ENCODE assay signal across 9 mouse cellular contexts in the genomic region with DNA sequence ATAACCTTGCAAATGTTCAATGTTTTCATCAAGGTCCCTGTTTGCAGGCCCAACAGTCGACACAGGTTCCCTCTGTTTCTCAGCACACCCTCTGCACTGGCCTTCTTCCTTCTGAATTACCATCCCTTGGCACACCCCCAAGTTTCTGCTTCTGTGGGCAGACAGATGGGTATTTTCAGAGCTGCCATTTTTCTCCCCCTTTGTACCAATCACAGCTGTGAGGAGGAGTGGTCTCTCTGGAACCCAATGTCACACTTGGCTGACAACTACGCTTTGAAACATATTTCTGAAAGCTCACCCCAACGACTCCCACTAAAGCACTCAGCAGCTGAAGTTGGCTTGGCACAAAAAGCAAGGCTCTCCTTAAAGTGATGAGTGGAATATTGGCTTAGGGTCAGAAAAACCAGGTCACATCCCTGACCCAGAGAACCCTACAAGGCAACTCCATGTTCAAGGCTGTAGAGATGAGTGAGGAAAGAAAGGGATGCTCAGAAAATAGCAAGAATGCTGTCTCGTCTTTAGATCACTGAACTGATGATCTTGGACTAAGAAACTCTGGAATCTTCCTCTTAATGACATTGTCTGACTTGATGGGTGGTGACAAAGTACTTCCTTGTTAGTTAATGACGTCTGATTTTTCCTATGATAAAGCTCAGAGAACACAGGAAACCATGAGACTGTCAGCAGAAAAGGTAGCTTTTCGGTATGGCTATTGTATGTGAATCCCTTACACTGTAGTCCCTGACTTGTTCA. TPM values are rescaled to one million over a fixed set of nuclear protein-coding genes. Genes with fewer than 3 reads are reported as not detected.
DNase-seq lines count a peak whose midpoint lies in the region; ATAC-seq and TF ChIP-seq lines count a peak whose summit lies in the region.
"Had no signal": no experiment of that assay in that cellular context is flagged by ENCODE, and none has a peak within 500 bp of the region (broad histone marks: within the 10 kb centered on the region; RNA-seq: fewer than 3 reads in every experiment).

No protein-coding gene starts in this region.

- no peak overlapping the region for H3K4me3 ChIP-seq in forebrain, embryonic 15.5 days
- H3K4me3 ChIP-seq in forebrain, embryonic 10.5 days: no peak overlapping the region
- H3K4me3 ChIP-seq in hindbrain, embryonic 15.5 days: no peak overlapping the region
- H3K4me3 ChIP-seq in stomach, postnatal 0 days (ENCODE audit: low read depth, low read length): no peak overlapping the region
- H3K4me3 ChIP-seq in liver, embryonic 12.5 days: no peak overlapping the region
- H3K4me3 ChIP-seq in liver, embryonic 11.5 days (ENCODE audit: low read depth, low read length): no peak overlapping the region

- 58% methylated on average over 6 of the region's 6 CpGs for WGBS in forebrain, embryonic 15.5 days
- WGBS in forebrain, embryonic 10.5 days: 90% methylated on average over 6 of the region's 6 CpGs
- WGBS in hindbrain, embryonic 15.5 days: 56% methylated on average over 6 of the region's 6 CpGs
- WGBS in stomach, postnatal 0 days: 70% methylated on average over 6 of the region's 6 CpGs
- 50% methylated on average over 6 of the region's 6 CpGs for WGBS in liver, embryonic 12.5 days (ENCODE audit: insufficient replicate concordance)
- WGBS in liver, embryonic 11.5 days: 71% methylated on average over 6 of the region's 6 CpGs

- H3K9ac ChIP-seq in forebrain, embryonic 15.5 days (replicated peaks): no peak overlapping the region
- H3K9ac ChIP-seq in hindbrain, embryonic 15.5 days: no peak overlapping the region
- H3K9ac ChIP-seq in stomach, postnatal 0 days (ENCODE audit: low read length): no peak overlapping the region
- H3K9ac ChIP-seq in liver, embryonic 12.5 days: no peak overlapping the region
- H3K9ac ChIP-seq in liver, embryonic 11.5 days (ENCODE audit: low read depth, low read length): no peak overlapping the region
- H3K9ac ChIP-seq: liver, embryonic 14.5 days had no signal

- peaks cover 4% of the 10 kb centered on the region; the same call in 1 of the 2 replicates for H3K36me3 ChIP-seq in forebrain, embryonic 15.5 days
- H3K36me3 ChIP-seq in forebrain, embryonic 10.5 days (replicated peaks): peaks cover 25% of the 10 kb centered on the region
- H3K36me3 ChIP-seq in hindbrain, embryonic 15.5 days: no peaks in the 10 kb centered on the region
- H3K36me3 ChIP-seq in stomach, postnatal 0 days (ENCODE audit: control insufficient read depth, insufficient read depth, low read length): no peaks in the 10 kb centered on the region
- no peaks in the 10 kb centered on the region for H3K36me3 ChIP-seq in liver, embryonic 12.5 days
- H3K36me3 ChIP-seq in liver, embryonic 11.5 days (ENCODE audit: control insufficient read depth, insufficient read depth, low read length): no peaks in the 10 kb centered on the region

- TF ChIP-seq CTCF in stomach, postnatal 0 days (IDR thresholded peaks at IDR 0.05; ENCODE audit: low read depth): no peak

- no peaks in the 10 kb centered on the region for H3K27me3 ChIP-seq in forebrain, embryonic 15.5 days
- no peaks in the 10 kb centered on the region for H3K27me3 ChIP-seq in forebrain, embryonic 10.5 days (ENCODE audit: poor library complexity, severe bottlenecking)
- H3K27me3 ChIP-seq in hindbrain, embryonic 15.5 days: no peaks in the 10 kb centered on the region
- H3K27me3 ChIP-seq in stomach, postnatal 0 days (ENCODE audit: control insufficient read depth, insufficient read depth, low read length): no peaks in the 10 kb centered on the region
- no peaks in the 10 kb centered on the region for H3K27me3 ChIP-seq in liver, embryonic 12.5 days (replicated peaks)
- no peaks in the 10 kb centered on the region for H3K27me3 ChIP-seq in liver, embryonic 11.5 days (replicated peaks; ENCODE audit: control insufficient read depth, insufficient read depth, low read length)

- peak; percentile 89 for ATAC-seq in forebrain, embryonic 15.5 days (replicated peaks)
- ATAC-seq in activated CD4-positive, CD25-positive, alpha-beta regulatory T cell, adult 4 months: peak; percentile 48
- ATAC-seq in hindbrain, embryonic 15.5 days (ENCODE audit: low FRiP score, low read depth): peak; percentile 75; the same call in 1 of the 2 replicates
- no peak for ATAC-seq in stomach, postnatal 0 days (ENCODE audit: low FRiP score, low TSS enrichment)
- no peak for ATAC-seq in liver, embryonic 12.5 days
- ATAC-seq in liver, embryonic 11.5 days (replicated peaks; ENCODE audit: low FRiP score): no peak

- H3K4me2 ChIP-seq in forebrain, embryonic 15.5 days (replicated peaks): no peak overlapping the region
- no peak overlapping the region for H3K4me2 ChIP-seq in hindbrain, embryonic 15.5 days
- no peak overlapping the region for H3K4me2 ChIP-seq in stomach, postnatal 0 days (replicated peaks; ENCODE audit: low read depth)
- no peak overlapping the region for H3K4me2 ChIP-seq in liver, embryonic 12.5 days
- no peak overlapping the region for H3K4me2 ChIP-seq in liver, embryonic 11.5 days

- H3K9me3 ChIP-seq in forebrain, embryonic 15.5 days: no peaks in the 10 kb centered on the region
- no peaks in the 10 kb centered on the region for H3K9me3 ChIP-seq in forebrain, embryonic 10.5 days
- no peaks in the 10 kb centered on the region for H3K9me3 ChIP-seq in hindbrain, embryonic 15.5 days
- H3K9me3 ChIP-seq in stomach, postnatal 0 days (ENCODE audit: control insufficient read depth, low read length): no peaks in the 10 kb centered on the region
- H3K9me3 ChIP-seq in liver, embryonic 12.5 days (replicated peaks): no peaks in the 10 kb centered on the region
- H3K9me3 ChIP-seq in liver, embryonic 11.5 days (ENCODE audit: control insufficient read depth, low read length): no peaks in the 10 kb centered on the region

- DNase-seq in forebrain, embryonic 10.5 days (ENCODE audit: extremely low spot score, low spot score): no peak
- DNase-seq in left cerebral cortex, postnatal 4 days: peak; percentile 85
- no peak for DNase-seq in stomach, postnatal 0 days (ENCODE audit: low spot score)
- no peak for DNase-seq in liver, embryonic 11.5 days (ENCODE audit: low spot score)

- H3K4me1 ChIP-seq in forebrain, embryonic 15.5 days: peaks cover 13% of the 10 kb centered on the region
- no peaks in the 10 kb centered on the region for H3K4me1 ChIP-seq in forebrain, embryonic 10.5 days
- no peaks in the 10 kb centered on the region for H3K4me1 ChIP-seq in hindbrain, embryonic 15.5 days (replicated peaks)
- no peaks in the 10 kb centered on the region for H3K4me1 ChIP-seq in stomach, postnatal 0 days (replicated peaks; ENCODE audit: control insufficient read depth, insufficient read depth)
- H3K4me1 ChIP-seq in liver, embryonic 12.5 days: no peaks in the 10 kb centered on the region
- no peaks in the 10 kb centered on the region for H3K4me1 ChIP-seq in liver, embryonic 11.5 days (replicated peaks; ENCODE audit: control insufficient read depth, insufficient read depth, low read length)

- H3K27ac ChIP-seq in forebrain, embryonic 15.5 days (replicated peaks): no peak overlapping the region; the same call in 1 of the 2 replicates
- H3K27ac ChIP-seq in forebrain, embryonic 10.5 days: no peak overlapping the region
- 0 out of 2 replicates have a peak overlapping the region, but pooled peaks have one; percentile 11 for H3K27ac ChIP-seq in hindbrain, embryonic 15.5 days (replicated peaks)
- no peak overlapping the region for H3K27ac ChIP-seq in stomach, postnatal 0 days (replicated peaks)
- no peak overlapping the region for H3K27ac ChIP-seq in liver, embryonic 12.5 days
- H3K27ac ChIP-seq in liver, embryonic 11.5 days (ENCODE audit: low read depth, low read length): no peak overlapping the region
- H3K27ac ChIP-seq: liver, embryonic 14.5 days had no signal

- intact Hi-C loops in left cerebral cortex, postnatal 4 days (cut with DNase I): no loop called here

- TF ChIP-seq EP300 in stomach, postnatal 0 days (optimal IDR thresholded peaks at IDR 0.05): no peak

RNA-seq across cellular contexts. Expression of gene Itgb8, which starts 31.7 kb away (rescaled TPM):
- polyA plus RNA-seq in forebrain, embryonic 15.5 days (2015; fragmentation: Nextera tagmentation; extraction: Ambion mirVana): 10.4 and 11.8 TPM in 2 replicates
- 11.9 and 13.0 TPM in 2 replicates for polyA plus RNA-seq in forebrain, embryonic 10.5 days (2016; fragmentation: Nextera tagmentation; extraction: Ambion mirVana)
- 10 to 100 TPM; 11.3 to 15.6 TPM for polyA plus RNA-seq in activated CD4-positive, CD25-positive, alpha-beta regulatory T cell, adult 4 months (2017; shearing (Covaris generic))
- polyA plus RNA-seq in hindbrain, embryonic 15.5 days (2015; fragmentation: Nextera tagmentation; extraction: Ambion mirVana): 9.9 and 11.1 TPM in 2 replicates
- 10 to 100 TPM; 31.4 to 31.6 TPM for total RNA-seq in left cerebral cortex, postnatal 4 days (2021)
- 1.3 TPM in 2 replicates for polyA plus RNA-seq in stomach, postnatal 0 days (2015; fragmentation: Nextera tagmentation; extraction: Ambion mirVana)
- 0.32 and 0.45 TPM in 2 replicates for polyA plus RNA-seq in liver, embryonic 12.5 days (2016; fragmentation: Nextera tagmentation; extraction: Ambion mirVana)
- 1.4 TPM in 2 replicates for polyA plus RNA-seq in liver, embryonic 11.5 days (2014; fragmentation: Nextera tagmentation; extraction: Ambion mirVana)

Comparison
In these comparisons a context has a peak if more than half of its experiments do, and no peak if none do; other contexts are left out.
1. ATAC-seq: peak in forebrain, embryonic 15.5 days (single experiment), activated CD4-positive, CD25-positive, alpha-beta regulatory T cell, adult 4 months (single experiment) and hindbrain, embryonic 15.5 days (single experiment); none in stomach, postnatal 0 days (single experiment), liver, embryonic 12.5 days (single experiment) and liver, embryonic 11.5 days (single experiment).